Mouse (Mus musculus) ES-E14 (cell line): Measurements from ENCODE around the gene Selenon.

Experiments
- HCFC1 ChIP-seq: IDR thresholded peaks from 2 replicates; pipeline ENCODE4 v1.6.1; 2012; ENCODE audit warnings: low read length, inconsistent platforms, borderline replicate concordance; ENCODE audit not compliant: insufficient read depth
- MAFK ChIP-seq: IDR thresholded peaks from 2 replicates; pipeline ENCODE4 v1.6.1; 2014; ENCODE audit warnings: mild to moderate bottlenecking, low read depth, low read length, inconsistent platforms; ENCODE audit not compliant: insufficient read depth
- ZC3H11A ChIP-seq: IDR thresholded peaks from 2 replicates; pipeline ENCODE4 v1.6.1; 2012; ENCODE audit warnings: low read depth, mild to moderate bottlenecking, inconsistent platforms, low read length, borderline replicate concordance
- ZNF384 ChIP-seq: IDR thresholded peaks from 2 replicates; pipeline ENCODE4 v1.6.1; 2012; ENCODE audit warnings: low read depth, low read length, inconsistent platforms

DNA sequence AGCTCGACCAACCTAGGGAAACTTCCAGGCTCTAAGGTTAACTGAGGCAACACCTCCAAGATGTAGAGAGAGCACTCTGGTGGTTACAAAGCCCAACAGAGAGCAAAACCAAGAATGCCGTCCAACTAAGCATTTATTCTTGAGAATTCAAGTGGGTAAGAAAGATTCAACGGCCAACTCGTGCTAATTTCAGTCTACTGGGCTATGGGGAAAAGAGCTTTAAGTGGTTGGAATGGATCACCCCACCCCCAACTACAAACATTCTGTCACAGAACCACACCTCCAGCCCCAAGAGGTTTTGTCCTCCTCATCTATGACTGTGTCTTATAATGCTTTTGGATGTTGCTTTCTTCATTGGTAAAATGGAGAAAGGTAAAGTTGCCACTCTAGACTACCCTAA is 19.0 kb downstream of the Selenon start:
- TF ChIP-seq HCFC1 (no peak), MAFK (no peak), ZC3H11A (no peak), ZNF384 (no peak)
